Mouse (Mus musculus): Measurements from ENCODE around the gene Uevld.

DNA sequence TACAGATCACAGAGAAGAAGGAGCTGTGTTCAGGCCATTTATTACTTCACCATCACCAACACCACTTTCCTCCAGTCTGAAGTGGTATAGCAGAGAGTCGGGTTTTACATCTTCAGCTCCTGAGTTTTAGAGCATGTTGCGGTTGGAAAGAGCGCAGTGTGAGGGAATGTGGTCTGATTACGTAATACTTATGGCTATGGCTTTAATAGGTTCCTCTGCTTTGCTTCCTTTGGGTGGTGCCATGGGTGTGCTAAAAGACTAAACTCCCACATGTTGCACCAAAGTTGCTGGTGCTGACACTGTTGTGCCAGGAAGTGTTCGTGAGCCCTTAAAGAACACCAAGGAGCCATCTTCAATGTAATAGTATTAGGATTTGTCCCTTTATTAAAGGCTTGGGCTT, 30.0 kb downstream of the Uevld start:
- TF ChIP-seq CTCF (IDR thresholded peaks at IDR 0.05; ENCODE audit: low read depth) = no peak
- TF ChIP-seq EP300 (IDR thresholded peaks at IDR 0.05; ENCODE audit: low read depth) = no peak

All from liver, embryonic 14.5 days (tissue).